Mouse (Mus musculus) neural tube, embryonic 12.5 days (tissue): ENCODE data around the gene Gmeb1. TPM values are rescaled to one million over a fixed set of nuclear protein-coding genes. Genes with fewer than 3 reads are reported as not detected.
"Not testable (repeated sequence)": the region's sequence is repeated elsewhere in the genome, so short reads cannot be mapped to it uniquely, and the experiment has no call there.

ENCODE experiments used
- ATAC-seq: fragments of 200-750 bp; cut with Nextera tagmentation; 2 replicates; pipeline ENCODE4 v1.8.0; 2017; ENCODE audit warnings: low read depth, mild to moderate bottlenecking, moderate TSS enrichment, moderate library complexity; ENCODE audit not compliant: low FRiP score
- H3K27ac ChIP-seq: fragments of 300-500 bp; sonication (generic); 2 replicates; pipeline ENCODE4 v1.5.1; 2016
- H3K27me3 ChIP-seq: fragments of 300-500 bp; sonication (generic); replicated peaks from 2 replicates; pipeline ENCODE4 v1.6.1; 2016; ENCODE audit warnings: mild to moderate bottlenecking
- H3K36me3 ChIP-seq: fragments of 300-500 bp; sonication (generic); 2 replicates; pipeline ENCODE4 v1.6.1; 2016; ENCODE audit warnings: mild to moderate bottlenecking
- H3K4me1 ChIP-seq: fragments of 300-500 bp; sonication (generic); 2 replicates; pipeline ENCODE4 v1.6.1; 2016
- H3K4me2 ChIP-seq: fragments of 300-500 bp; sonication (generic); replicated peaks from 2 replicates; pipeline ENCODE4 v1.6.1; 2016; ENCODE audit warnings: mild to moderate bottlenecking
- H3K4me3 ChIP-seq: fragments of 300-500 bp; sonication (generic); 2 replicates; pipeline ENCODE4 v1.5.1; 2016
- H3K9ac ChIP-seq: fragments of 300-500 bp; sonication (generic); 2 replicates; pipeline ENCODE4 v1.6.1; 2016; ENCODE audit warnings: mild to moderate bottlenecking
- H3K9me3 ChIP-seq: fragments of 300-500 bp; sonication (generic); 2 replicates; pipeline ENCODE4 v1.6.1; 2016; ENCODE audit warnings: mild to moderate bottlenecking
- WGBS: fragments of 180-500 bp; shearing (Covaris S2); methylation state at CpG from one replicate; pipeline ENCODE4 v1.1.7; 2016; 5-methylcytosine and 5-hydroxymethylcytosine counted together
- polyA plus RNA-seq: library from polyadenylated mRNA; unstranded; fragments of >200 nt; fragmentation: Nextera tagmentation; extraction: Ambion mirVana; gene quantifications from 2 replicates; pipeline ENCODE4 v1.2.1, GENCODE M21; 2016

Gene Gmeb1
- polyA plus RNA-seq: 41.9 and 45.4 TPM in 2 replicates

- Histone ChIP-seq H3K9ac (peak within 1 kb of the TSS; percentile 97), H3K9me3 (no peaks in the 10 kb centered on the region), H3K4me3 (peak within 1 kb of the TSS; percentile 91), H3K4me2 (peak within 1 kb of the TSS; percentile 71), H3K36me3 (0 out of 2 replicates have a peak, but pooled peaks cover 2% of the 10 kb centered on the region), H3K27ac (peak within 1 kb of the TSS; percentile 79), H3K4me1 (peaks cover 15% of the 10 kb centered on the region), H3K27me3 (no peaks in the 10 kb centered on the region)
- peak; percentile 83 for ATAC-seq
- 19% methylated on average over 42 of the region's 49 CpGs for WGBS
These were observed at the start of gene Gmeb1 for GRCm38 (mm10) chr4:132261514-132262357. Gmeb1 (minus strand) TSS chr4:132261602.

- Histone ChIP-seq H3K9ac (peak overlapping the region; percentile 83), H3K4me1 (peaks cover 13% of the 10 kb centered on the region; the same call in 1 of the 2 replicates), H3K27me3 (no peaks in the 10 kb centered on the region), H3K27ac (no peak overlapping the region), H3K9me3 (no peaks in the 10 kb centered on the region), H3K4me3 (peak overlapping the region; percentile 78), H3K36me3 (peaks cover 41% of the 10 kb centered on the region), H3K4me2 (peak overlapping the region; percentile 73)
- WGBS: 28% methylated on average over 10 of the region's 10 CpGs
- no peak for ATAC-seq
These were observed 48.6 kb upstream of the Gmeb1 start for GRCm38 (mm10) chr4:132309849-132310472.

- Histone ChIP-seq H3K27ac (peak overlapping the region; percentile 75; the same call in 1 of the 2 replicates), H3K4me3 (peak overlapping the region; percentile 78), H3K36me3 (peaks cover 41% of the 10 kb centered on the region), H3K27me3 (no peaks in the 10 kb centered on the region), H3K4me2 (peak overlapping the region; percentile 73), H3K9ac (peak overlapping the region; percentile 83), H3K9me3 (no peaks in the 10 kb centered on the region), H3K4me1 (peaks cover 13% of the 10 kb centered on the region; the same call in 1 of the 2 replicates)
- ATAC-seq: peak; percentile 25; the same call in 1 of the 2 replicates
- WGBS: 1% methylated on average over 15 of the region's 15 CpGs
These were observed 47.9 kb upstream of the Gmeb1 start for GRCm38 (mm10) chr4:132309140-132309848.

GRCm38 (mm10) chr4:132308437-132309139, 47.2 kb upstream of the Gmeb1 start:
- Histone ChIP-seq H3K9ac (peak overlapping the region; percentile 83), H3K27ac (peak overlapping the region; percentile 75)
- 2% methylated on average over 41 of the region's 41 CpGs for WGBS

GRCm38 (mm10) chr4:132306004-132306403, 44.6 kb upstream of the Gmeb1 start:
- 78% methylated on average over 6 of the region's 6 CpGs for WGBS
- Histone ChIP-seq H3K36me3 (peaks cover 10% of the 10 kb centered on the region), H3K9ac (no peak overlapping the region), H3K27me3 (no peaks in the 10 kb centered on the region), H3K4me3 (no peak overlapping the region), H3K27ac (no peak overlapping the region), H3K4me1 (peaks cover 18% of the 10 kb centered on the region), H3K9me3 (no peaks in the 10 kb centered on the region), H3K4me2 (no peak overlapping the region)
- ATAC-seq: no peak

More at GRCm38 (mm10) chr4:132308437-132309139, 47.2 kb upstream of the Gmeb1 start:
- H3K36me3 ChIP-seq: peaks cover 34% of the 10 kb centered on the region
- H3K4me3 ChIP-seq: peak overlapping the region; percentile 78
- no peaks in the 10 kb centered on the region for H3K27me3 ChIP-seq
- H3K4me2 ChIP-seq: peak overlapping the region; percentile 73
- H3K9me3 ChIP-seq: no peaks in the 10 kb centered on the region
- peaks cover 13% of the 10 kb centered on the region; the same call in 1 of the 2 replicates for H3K4me1 ChIP-seq
- peak; percentile 88 for ATAC-seq

- Histone ChIP-seq H3K36me3 (peaks cover 3% of the 10 kb centered on the region), H3K27ac (no peak overlapping the region), H3K4me2 (no peak overlapping the region), H3K4me1 (peaks cover 15% of the 10 kb centered on the region), H3K4me3 (no peak overlapping the region), H3K27me3 (no peaks in the 10 kb centered on the region), H3K9me3 (no peaks in the 10 kb centered on the region), H3K9ac (no peak overlapping the region)
- no peak for ATAC-seq
- WGBS: 87% methylated on average over 8 of the region's 8 CpGs
These were observed 43.9 kb upstream of the Gmeb1 start for GRCm38 (mm10) chr4:132305276-132305675.

GRCm38 (mm10) chr4:132303484-132303883, 42.1 kb upstream of the Gmeb1 start:
- not testable (repeated sequence) for H3K27ac ChIP-seq, ATAC-seq, H3K27me3 ChIP-seq, H3K9me3 ChIP-seq, H3K36me3 ChIP-seq, H3K4me1 ChIP-seq
- peak overlapping the region; percentile 39 for H3K4me3 ChIP-seq
- WGBS: 49% methylated on average over 6 of the region's 6 CpGs
- peak overlapping the region; percentile 75 for H3K4me2 ChIP-seq
- H3K9ac ChIP-seq: peak overlapping the region; percentile 49; the same call in 1 of the 2 replicates

- H3K9ac ChIP-seq: peak within 1 kb of the TSS; percentile 49
- no peaks in the 10 kb centered on the region for H3K36me3 ChIP-seq
- 2% methylated on average over 31 of the region's 31 CpGs for WGBS
- peak; percentile 61; the same call in 1 of the 2 replicates for ATAC-seq
- H3K27ac ChIP-seq: no peak within 1 kb of the TSS
- peak within 1 kb of the TSS; percentile 75 for H3K4me2 ChIP-seq
- peak within 1 kb of the TSS; percentile 39 for H3K4me3 ChIP-seq
- H3K27me3 ChIP-seq: no peaks in the 10 kb centered on the region
- H3K9me3 ChIP-seq: no peaks in the 10 kb centered on the region
- peaks cover 5% of the 10 kb centered on the region for H3K4me1 ChIP-seq
These were observed 41.6 kb upstream of the Gmeb1 start, which contains the start of gene Rab42 for GRCm38 (mm10) chr4:132302939-132303479. Rab42 (minus strand) TSS chr4:132303385.

- Histone ChIP-seq H3K4me1 (peaks cover 5% of the 10 kb centered on the region), H3K4me3 (peak overlapping the region; percentile 39; the same call in 1 of the 2 replicates), H3K27me3 (no peaks in the 10 kb centered on the region), H3K9me3 (no peaks in the 10 kb centered on the region), H3K27ac (no peak overlapping the region), H3K4me2 (peak overlapping the region; percentile 75), H3K9ac (peak overlapping the region; percentile 49; the same call in 1 of the 2 replicates), H3K36me3 (no peaks in the 10 kb centered on the region)
- 61% methylated on average over 16 of the region's 16 CpGs for WGBS
- ATAC-seq: no peak
These were observed 40.9 kb upstream of the Gmeb1 start for GRCm38 (mm10) chr4:132301965-132302938.

- no peak overlapping the region for H3K27ac ChIP-seq
- H3K4me3 ChIP-seq: no peak overlapping the region
- H3K36me3 ChIP-seq: no peaks in the 10 kb centered on the region
- 90% methylated on average over 6 of the region's 6 CpGs for WGBS
- ATAC-seq: no peak
- peaks cover 5% of the 10 kb centered on the region for H3K4me1 ChIP-seq
- no peaks in the 10 kb centered on the region for H3K9me3 ChIP-seq
- H3K27me3 ChIP-seq: no peaks in the 10 kb centered on the region
- H3K9ac ChIP-seq: no peak overlapping the region
- no peak overlapping the region for H3K4me2 ChIP-seq
These were observed 40.1 kb upstream of the Gmeb1 start for GRCm38 (mm10) chr4:132301486-132301885.
